Comparison of ENCODE assay signal across 8 mouse cellular contexts in the genomic region with DNA sequence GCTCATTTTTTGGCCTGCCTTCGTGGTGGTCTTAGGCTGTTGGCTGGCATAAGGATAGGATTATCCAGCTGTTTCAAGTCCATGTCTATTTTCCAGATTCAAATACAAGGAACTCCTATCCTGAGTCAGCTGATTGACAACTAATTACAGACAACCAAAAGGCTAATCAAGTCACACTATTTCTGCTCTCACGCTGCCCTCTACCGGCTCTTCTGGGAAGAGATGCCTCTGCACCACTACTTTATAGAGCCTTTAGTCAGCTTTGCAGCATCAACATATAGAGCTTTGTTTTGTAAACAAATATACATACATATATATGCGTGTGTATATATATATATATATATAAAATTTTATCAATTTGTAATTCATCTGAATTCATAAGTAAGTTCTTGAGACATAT.
DNase-seq lines count a peak whose midpoint lies in the region; ATAC-seq and TF ChIP-seq lines count a peak whose summit lies in the region.

No protein-coding gene starts in this region.

- ATAC-seq in hindbrain, embryonic 11.5 days (ENCODE audit: low FRiP score): no peak
- 0 out of 2 replicates have a peak, but pooled peaks have one; percentile 46 for ATAC-seq in embryonic facial prominence, embryonic 11.5 days (replicated peaks; ENCODE audit: insufficient number of reproducible peaks, low FRiP score, low TSS enrichment, low read depth)
- ATAC-seq in stomach, postnatal 0 days (ENCODE audit: low FRiP score, low TSS enrichment): no peak

- TF ChIP-seq CTCF in layer of hippocampus, adult 2 months (conservative IDR thresholded peaks at IDR 0.05): peak; percentile 83
- TF ChIP-seq CTCF in stomach, postnatal 0 days (IDR thresholded peaks at IDR 0.05; ENCODE audit: low read depth): peak; percentile 78

- no peak overlapping the region for H3K4me3 ChIP-seq in hindbrain, embryonic 11.5 days (ENCODE audit: low read depth, low read length)
- H3K4me3 ChIP-seq in hindbrain, embryonic 10.5 days: no peak overlapping the region
- H3K4me3 ChIP-seq in embryonic facial prominence, embryonic 11.5 days (ENCODE audit: low read depth, low read length): no peak overlapping the region
- no peak overlapping the region for H3K4me3 ChIP-seq in layer of hippocampus, adult 2 months
- H3K4me3 ChIP-seq in stomach, postnatal 0 days (ENCODE audit: low read depth, low read length): no peak overlapping the region

- no peak overlapping the region for H3K4me2 ChIP-seq in hindbrain, embryonic 11.5 days (replicated peaks; ENCODE audit: low read depth, low read length)
- no peak overlapping the region for H3K4me2 ChIP-seq in embryonic facial prominence, embryonic 11.5 days (ENCODE audit: low read depth, low read length)
- H3K4me2 ChIP-seq in stomach, postnatal 0 days (replicated peaks; ENCODE audit: low read depth): no peak overlapping the region

- no peak overlapping the region for H3K9ac ChIP-seq in hindbrain, embryonic 11.5 days (ENCODE audit: low read depth, low read length)
- H3K9ac ChIP-seq in embryonic facial prominence, embryonic 11.5 days (replicated peaks; ENCODE audit: low read length): no peak overlapping the region
- no peak overlapping the region for H3K9ac ChIP-seq in stomach, postnatal 0 days (ENCODE audit: low read length)

- no peaks in the 10 kb centered on the region for H3K27me3 ChIP-seq in hindbrain, embryonic 11.5 days (ENCODE audit: control insufficient read depth, insufficient read depth, low read length)
- no peaks in the 10 kb centered on the region for H3K27me3 ChIP-seq in hindbrain, embryonic 10.5 days (ENCODE audit: insufficient read depth, poor library complexity, severe bottlenecking)
- H3K27me3 ChIP-seq in embryonic facial prominence, embryonic 11.5 days (ENCODE audit: control insufficient read depth, insufficient read depth, low read length): no peaks in the 10 kb centered on the region
- no peaks in the 10 kb centered on the region for H3K27me3 ChIP-seq in stomach, postnatal 0 days (ENCODE audit: control insufficient read depth, insufficient read depth, low read length)

- peak; percentile 45 for DNase-seq in hindbrain, embryonic 11.5 days (ENCODE audit: low spot score)
- DNase-seq in hindbrain, embryonic 10.5 days (ENCODE audit: low spot score): no peak
- peak; percentile 47 for DNase-seq in 416B (ENCODE audit: low read depth)
- peak; percentile 7 for DNase-seq in MN1 (ENCODE audit: low spot score)
- DNase-seq in embryonic facial prominence, embryonic 11.5 days (ENCODE audit: low spot score): peak; percentile 56
- peak in 1 of 2 experiments; percentile 28 for DNase-seq in layer of hippocampus, adult 2 months (ENCODE audit: low spot score in 2 of 2)
- peak; percentile 53 for DNase-seq in stomach, postnatal 0 days (ENCODE audit: low spot score)
- no peak for DNase-seq in frontal cortex, postnatal 36 days (ENCODE audit: low spot score in 2 of 2)

- H3K36me3 ChIP-seq in hindbrain, embryonic 11.5 days (ENCODE audit: control insufficient read depth, insufficient read depth, low read length): no peaks in the 10 kb centered on the region
- H3K36me3 ChIP-seq in hindbrain, embryonic 10.5 days: no peaks in the 10 kb centered on the region
- no peaks in the 10 kb centered on the region for H3K36me3 ChIP-seq in embryonic facial prominence, embryonic 11.5 days (replicated peaks; ENCODE audit: control insufficient read depth, insufficient read depth, low read depth, low read length)
- no peaks in the 10 kb centered on the region for H3K36me3 ChIP-seq in stomach, postnatal 0 days (ENCODE audit: control insufficient read depth, insufficient read depth, low read length)

- no peak overlapping the region for H3K27ac ChIP-seq in hindbrain, embryonic 11.5 days (ENCODE audit: low read depth, low read length)
- no peak overlapping the region for H3K27ac ChIP-seq in hindbrain, embryonic 10.5 days
- no peak overlapping the region for H3K27ac ChIP-seq in embryonic facial prominence, embryonic 11.5 days (replicated peaks; ENCODE audit: low read depth, low read length)
- H3K27ac ChIP-seq in layer of hippocampus, adult 2 months: no peak overlapping the region
- H3K27ac ChIP-seq in stomach, postnatal 0 days (replicated peaks): no peak overlapping the region

- TF ChIP-seq EP300 in stomach, postnatal 0 days (optimal IDR thresholded peaks at IDR 0.05): no peak

- no peaks in the 10 kb centered on the region for H3K9me3 ChIP-seq in hindbrain, embryonic 11.5 days (ENCODE audit: control insufficient read depth, low read length)
- no peaks in the 10 kb centered on the region for H3K9me3 ChIP-seq in hindbrain, embryonic 10.5 days
- no peaks in the 10 kb centered on the region for H3K9me3 ChIP-seq in embryonic facial prominence, embryonic 11.5 days (replicated peaks; ENCODE audit: control insufficient read depth, low read length)
- H3K9me3 ChIP-seq in stomach, postnatal 0 days (ENCODE audit: control insufficient read depth, low read length): no peaks in the 10 kb centered on the region

- H3K4me1 ChIP-seq in hindbrain, embryonic 11.5 days (replicated peaks; ENCODE audit: control insufficient read depth, insufficient read depth, low read length): no peaks in the 10 kb centered on the region
- 0 out of 2 replicates have a peak, but pooled peaks cover 3% of the 10 kb centered on the region for H3K4me1 ChIP-seq in hindbrain, embryonic 10.5 days (replicated peaks)
- H3K4me1 ChIP-seq in embryonic facial prominence, embryonic 11.5 days (ENCODE audit: control insufficient read depth, insufficient read depth, low read length): no peaks in the 10 kb centered on the region
- H3K4me1 ChIP-seq in stomach, postnatal 0 days (replicated peaks; ENCODE audit: control insufficient read depth, insufficient read depth): no peaks in the 10 kb centered on the region

- WGBS in hindbrain, embryonic 11.5 days: 28% methylated on average over 4 of the region's 4 CpGs
- 26% methylated on average over 4 of the region's 4 CpGs for WGBS in hindbrain, embryonic 10.5 days
- WGBS in embryonic facial prominence, embryonic 11.5 days: 22% methylated on average over 4 of the region's 4 CpGs
- 23% methylated on average over 4 of the region's 4 CpGs for WGBS in stomach, postnatal 0 days

Comparison
In these comparisons a context has a peak if more than half of its experiments do, and no peak if none do; other contexts are left out.
1. DNase-seq: peak in hindbrain, embryonic 11.5 days (single experiment), 416B (single experiment), MN1 (single experiment), embryonic facial prominence, embryonic 11.5 days (single experiment) and stomach, postnatal 0 days (single experiment); none in hindbrain, embryonic 10.5 days (single experiment) and frontal cortex, postnatal 36 days (0 of 2).